Comparison of ENCODE assay signal across 21 mouse cellular contexts in genomic region chr13:31436434-31436833, GRCm38 (mm10).
"Had no signal": no experiment of that assay in that cellular context is flagged by ENCODE, and none has a peak within 500 bp of the region (broad histone marks: within the 10 kb centered on the region; RNA-seq: fewer than 3 reads in every experiment).

No protein-coding gene starts in this region.

- DNase-seq: kidney, adult 9 months; kidney, postnatal 25 days; layer of hippocampus, postnatal 36 days; left cerebral cortex, postnatal 4 days; liver, postnatal 0 days; lung, embryonic 14.5 days; retina, postnatal 1 day; right cerebral cortex, postnatal 25 days; spleen, adult 18-20 months; thymus, postnatal 25 days had no signal

- H3K9ac ChIP-seq: limb, embryonic 12.5 days; limb, embryonic 15.5 days; liver, embryonic 14.5 days; liver, postnatal 0 days; lung, embryonic 14.5 days; midbrain, embryonic 12.5 days; midbrain, embryonic 15.5 days; neural tube, embryonic 13.5 days; stomach, embryonic 15.5 days had no signal

- H3K36me3 ChIP-seq: limb, embryonic 12.5 days; limb, embryonic 15.5 days; midbrain, embryonic 12.5 days; midbrain, embryonic 15.5 days; neural tube, embryonic 13.5 days; stomach, embryonic 15.5 days had no signal

- H3K27ac ChIP-seq: left cerebral cortex, adult 2 months; limb, embryonic 12.5 days; limb, embryonic 15.5 days; liver, embryonic 14.5 days; macrophage; midbrain, embryonic 12.5 days; midbrain, embryonic 15.5 days; neural tube, embryonic 13.5 days; stomach, embryonic 15.5 days had no signal

- H3K4me3 ChIP-seq: left cerebral cortex, adult 2 months; limb, embryonic 12.5 days; limb, embryonic 15.5 days; midbrain, embryonic 12.5 days; midbrain, embryonic 15.5 days; neural tube, embryonic 13.5 days; stomach, embryonic 15.5 days had no signal

- H3K9me3 ChIP-seq: limb, embryonic 12.5 days; limb, embryonic 15.5 days; midbrain, embryonic 12.5 days; midbrain, embryonic 15.5 days; neural tube, embryonic 13.5 days; stomach, embryonic 15.5 days had no signal

- ATAC-seq: liver, postnatal 0 days; lung, postnatal 0 days; midbrain, embryonic 15.5 days had no signal

- H3K4me2 ChIP-seq: limb, embryonic 12.5 days; limb, embryonic 15.5 days; liver, embryonic 11.5 days; lung, embryonic 14.5 days; midbrain, embryonic 12.5 days; midbrain, embryonic 15.5 days; neural tube, embryonic 13.5 days; stomach, embryonic 15.5 days had no signal

- H3K27me3 ChIP-seq: limb, embryonic 12.5 days; limb, embryonic 15.5 days; midbrain, embryonic 12.5 days; midbrain, embryonic 15.5 days; neural tube, embryonic 13.5 days; stomach, embryonic 15.5 days had no signal

- H3K4me1 ChIP-seq: limb, embryonic 12.5 days; limb, embryonic 15.5 days; midbrain, embryonic 12.5 days; midbrain, embryonic 15.5 days; neural tube, embryonic 13.5 days; stomach, embryonic 15.5 days had no signal
